Mouse (Mus musculus) left cerebral cortex, postnatal 4 days (tissue): Measurements from ENCODE around the gene Mchr1. TPM values are rescaled to one million over a fixed set of nuclear protein-coding genes. Genes with fewer than 3 reads are reported as not detected.

Experiments
- DNase-seq: peaks from one replicate; pipeline ENCODE4 v3.0.0-alpha.2; 2022
- intact Hi-C: fragments of 180-260 bp; cut with DNase I; formaldehyde crosslinking; loops from one replicate; pipeline ENCODE4 v1.15.1; 2025
- total RNA-seq, 2 experiments: library from RNA; stranded (reverse); gene quantifications; 2 replicates each; pipeline ENCODE4 v1.2.3; 2021

Gene Mchr1
- total RNA-seq, 2 experiments from 2014 or later: 3.4 TPM

- intact Hi-C loops: no loop called here
- no peak for DNase-seq
These were observed 9.6 kb upstream of the Mchr1 start for GRCm38 (mm10) chr15:81225732-81226131.

- intact Hi-C loops: no loop called here
- no peak for DNase-seq
These were observed 8.5 kb upstream of the Mchr1 start for GRCm38 (mm10) chr15:81226796-81227195.

- no peak for DNase-seq
- intact Hi-C loops: no loop called here
These were observed 8.0 kb upstream of the Mchr1 start for GRCm38 (mm10) chr15:81227275-81227674.

- intact Hi-C loops: no loop called here
- no peak for DNase-seq
These were observed 7.0 kb upstream of the Mchr1 start for GRCm38 (mm10) chr15:81228258-81228657.

- no peak for DNase-seq
These were observed 5.5 kb upstream of the Mchr1 start for GRCm38 (mm10) chr15:81229791-81230190.

GRCm38 (mm10) chr15:81231325-81231724 lies 4.0 kb upstream of the Mchr1 start:
- intact Hi-C loops: no loop called here
- DNase-seq: no peak

More at GRCm38 (mm10) chr15:81229791-81230190, 5.5 kb upstream of the Mchr1 start:
- intact Hi-C loops: no loop called here

- intact Hi-C loops: no loop called here
- DNase-seq: no peak
These were observed 763 bp downstream of the Mchr1 start for GRCm38 (mm10) chr15:81236062-81236461.

GRCm38 (mm10) chr15:81237471-81237870 lies 2.2 kb downstream of the Mchr1 start:
- DNase-seq: no peak
- intact Hi-C loops: no loop called here

GRCm38 (mm10) chr15:81239261-81239660 lies 4.0 kb downstream of the Mchr1 start:
- intact Hi-C loops: no loop called here
- DNase-seq: peak; percentile 49

GRCm38 (mm10) chr15:81239794-81240343 lies 4.6 kb downstream of the Mchr1 start:
- no peak for DNase-seq
- intact Hi-C loops: no loop called here

GRCm38 (mm10) chr15:81246890-81247289 lies 11.6 kb downstream of the Mchr1 start:
- no peak for DNase-seq
- intact Hi-C loops: no loop called here

GRCm38 (mm10) chr15:81247583-81248340 lies 12.5 kb downstream of the Mchr1 start:
- DNase-seq: no peak
- intact Hi-C loops: no loop called here

GRCm38 (mm10) chr15:81248341-81248679 lies 13.0 kb downstream of the Mchr1 start:
- intact Hi-C loops: no loop called here
- DNase-seq: no peak

GRCm38 (mm10) chr15:81248951-81249579 lies 13.8 kb downstream of the Mchr1 start:
- intact Hi-C loops: no loop called here
- DNase-seq: no peak

GRCm38 (mm10) chr15:81252626-81253174 lies 17.4 kb downstream of the Mchr1 start:
- intact Hi-C loops: no loop called here
- no peak for DNase-seq

- DNase-seq: no peak
- intact Hi-C loops: no loop called here
These were observed 18.3 kb downstream of the Mchr1 start for GRCm38 (mm10) chr15:81253585-81253984.

- DNase-seq: no peak
- intact Hi-C loops: no loop called here
These were observed 18.9 kb downstream of the Mchr1 start for GRCm38 (mm10) chr15:81254113-81254640.

- intact Hi-C loops: no loop called here
- DNase-seq: no peak
These were observed 19.8 kb downstream of the Mchr1 start for GRCm38 (mm10) chr15:81255063-81255462.

GRCm38 (mm10) chr15:81258296-81258695 lies 23.0 kb downstream of the Mchr1 start:
- no peak for DNase-seq
- intact Hi-C loops: no loop called here

GRCm38 (mm10) chr15:81259304-81259703 lies 24.0 kb downstream of the Mchr1 start:
- intact Hi-C loops: no loop called here
- DNase-seq: no peak

- intact Hi-C loops: no loop called here
- DNase-seq: no peak
These were observed 24.9 kb downstream of the Mchr1 start for GRCm38 (mm10) chr15:81260208-81260607.
